Mouse (Mus musculus) intestine, postnatal 0 days (tissue): ENCODE data around the gene Cds1. TPM values are rescaled to one million over a fixed set of nuclear protein-coding genes. Genes with fewer than 3 reads are reported as not detected.

Experiments
- ATAC-seq: fragments of 200-750 bp; cut with Nextera tagmentation; 2 replicates; pipeline ENCODE4 v1.8.0; 2017; ENCODE audit warnings: mild to moderate bottlenecking, moderate TSS enrichment, moderate library complexity
- H3K27ac ChIP-seq: fragments of 300-500 bp; sonication (generic); 2 replicates; pipeline ENCODE4 v1.5.1; 2014; ENCODE audit warnings: mild to moderate bottlenecking, low read depth, low read length, moderate library complexity
- H3K27me3 ChIP-seq: fragments of 300-500 bp; sonication (generic); replicated peaks from 2 replicates; pipeline ENCODE4 v1.6.1; 2014; ENCODE audit warnings: low read length, mixed read lengths; ENCODE audit not compliant: control insufficient read depth, insufficient read depth
- H3K36me3 ChIP-seq: fragments of 300-500 bp; sonication (generic); 2 replicates; pipeline ENCODE4 v1.6.1; 2014; ENCODE audit warnings: mild to moderate bottlenecking, moderate library complexity; ENCODE audit not compliant: control insufficient read depth, insufficient read depth
- H3K4me1 ChIP-seq: fragments of 300-500 bp; sonication (generic); replicated peaks from 2 replicates; pipeline ENCODE4 v1.6.1; 2014; ENCODE audit warnings: antibody characterized with exemption, low read length, mixed read lengths; ENCODE audit not compliant: control insufficient read depth, insufficient read depth
- H3K4me2 ChIP-seq: fragments of 300-500 bp; sonication (generic); replicated peaks from 2 replicates; pipeline ENCODE4 v1.6.1; 2014; ENCODE audit warnings: low read depth, mild to moderate bottlenecking, moderate library complexity
- H3K4me3 ChIP-seq: fragments of 300-500 bp; sonication (generic); 2 replicates; pipeline ENCODE4 v1.5.1; 2014; ENCODE audit warnings: low read depth, low read length
- H3K9ac ChIP-seq: fragments of 300-500 bp; sonication (generic); 2 replicates; pipeline ENCODE4 v1.6.1; 2014; ENCODE audit warnings: mild to moderate bottlenecking, low read depth, low read length
- H3K9me3 ChIP-seq: fragments of 300-500 bp; sonication (generic); 2 replicates; pipeline ENCODE4 v1.6.1; 2016; ENCODE audit warnings: mixed run types; ENCODE audit not compliant: control insufficient read depth
- CTCF ChIP-seq: sonication (generic); IDR thresholded peaks from 2 replicates; pipeline ENCODE4 v1.5.1; 2016; ENCODE audit warnings: low read depth, mild to moderate bottlenecking, control low read depth, antibody characterized with exemption, moderate library complexity
- WGBS: fragments of 180-500 bp; shearing (Covaris S2); extraction: QIAGEN DNeasy Blood & Tissue Kit; methylation state at CpG from one replicate; pipeline ENCODE4 v1.1.7; 2014; 5-methylcytosine and 5-hydroxymethylcytosine counted together
- polyA plus RNA-seq: library from polyadenylated mRNA; unstranded; fragments of >200 nt; fragmentation: Nextera tagmentation; extraction: Ambion mirVana; gene quantifications from 2 replicates; pipeline ENCODE4 v1.2.1, GENCODE M21; 2015

Gene Cds1
- polyA plus RNA-seq, 1 experiment from 2014 or later = 32.2 TPM

- no peak for TF ChIP-seq CTCF
- Histone ChIP-seq H3K4me2 (no peak overlapping the region), H3K9ac (no peak overlapping the region), H3K4me1 (no peaks in the 10 kb centered on the region), H3K9me3 (no peaks in the 10 kb centered on the region), H3K27ac (no peak overlapping the region), H3K4me3 (no peak overlapping the region), H3K36me3 (no peaks in the 10 kb centered on the region), H3K27me3 (no peaks in the 10 kb centered on the region)
- ATAC-seq = no peak
These were observed 7.3 kb upstream of the Cds1 start for GRCm38 (mm10) chr5:101757669-101758068.

- TF ChIP-seq CTCF = no peak
- WGBS = 65% methylated on average over 4 of the region's 4 CpGs
- Histone ChIP-seq H3K27me3 (no peaks in the 10 kb centered on the region), H3K4me3 (no peak overlapping the region), H3K9ac (no peak overlapping the region), H3K9me3 (no peaks in the 10 kb centered on the region), H3K4me2 (no peak overlapping the region), H3K36me3 (no peaks in the 10 kb centered on the region), H3K4me1 (no peaks in the 10 kb centered on the region), H3K27ac (no peak overlapping the region)
- no peak for ATAC-seq
These were observed 3.2 kb upstream of the Cds1 start for GRCm38 (mm10) chr5:101761685-101762084.

DNA sequence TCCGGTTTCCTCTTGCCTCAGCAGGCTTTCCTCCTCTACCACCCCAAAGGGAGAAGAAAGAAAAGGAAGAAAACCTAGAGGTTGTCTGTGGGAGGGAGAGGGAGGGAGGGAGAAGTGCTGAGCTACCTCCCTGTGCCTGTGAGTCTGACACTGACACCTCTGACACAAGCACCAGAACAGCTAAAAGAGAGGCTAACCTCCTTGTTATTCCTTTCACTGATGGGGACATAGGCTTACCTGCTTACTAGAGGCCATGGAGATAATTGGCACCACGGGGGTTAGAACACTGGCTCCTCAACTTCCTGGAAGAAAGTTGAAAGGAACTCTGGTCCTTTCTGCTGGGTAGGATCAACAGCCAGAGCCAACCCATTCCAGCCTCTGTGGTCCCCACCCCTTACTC is 1.4 kb upstream of the Cds1 start:
- whole genome bisulfite sequencing = 15% methylated on average over 2 of the region's 2 CpGs
- H3K9me3 ChIP-seq = no peaks in the 10 kb centered on the region
- H3K27ac ChIP-seq = no peak overlapping the region
- no peak overlapping the region for H3K4me2 ChIP-seq
- no peak for ATAC-seq
- H3K36me3 ChIP-seq = no peaks in the 10 kb centered on the region
- H3K27me3 ChIP-seq = no peaks in the 10 kb centered on the region
- no peak for TF ChIP-seq CTCF
- H3K9ac ChIP-seq = no peak overlapping the region
- no peak overlapping the region for H3K4me3 ChIP-seq
- no peaks in the 10 kb centered on the region; the same call in 1 of the 2 replicates for H3K4me1 ChIP-seq

- no peaks in the 10 kb centered on the region for H3K36me3 ChIP-seq
- H3K4me1 ChIP-seq = peaks cover 2% of the 10 kb centered on the region; the same call in 1 of the 2 replicates
- H3K9ac ChIP-seq = peak overlapping the region; percentile 79
- WGBS = 1% methylated on average over 42 of the region's 45 CpGs
- no peaks in the 10 kb centered on the region for H3K9me3 ChIP-seq
- peak overlapping the region; percentile 86 for H3K4me3 ChIP-seq
- H3K27me3 ChIP-seq = no peaks in the 10 kb centered on the region
- H3K27ac ChIP-seq = peak overlapping the region; percentile 88
- ATAC-seq = peak; percentile 31
- no peak for TF ChIP-seq CTCF
- peak overlapping the region; percentile 99 for H3K4me2 ChIP-seq
These were observed 516 bp downstream of the Cds1 start for GRCm38 (mm10) chr5:101765390-101765901.

GRCm38 (mm10) chr5:101766248-101766647 is 1.3 kb downstream of the Cds1 start:
- WGBS = 13% methylated on average over 6 of the region's 6 CpGs

GRCm38 (mm10) chr5:101767086-101767485 is 2.2 kb downstream of the Cds1 start:
- ATAC-seq = no peak
- H3K4me1 ChIP-seq = peaks cover 2% of the 10 kb centered on the region; the same call in 1 of the 2 replicates
- 0 out of 2 replicates have a peak overlapping the region, but pooled peaks have one; percentile 88 for H3K27ac ChIP-seq
- H3K4me2 ChIP-seq = peak overlapping the region; percentile 99
- no peaks in the 10 kb centered on the region for H3K36me3 ChIP-seq
- WGBS = 34% methylated on average over 5 of the region's 5 CpGs
- H3K4me3 ChIP-seq = peak overlapping the region; percentile 86
- TF ChIP-seq CTCF = no peak
- H3K9ac ChIP-seq = no peak overlapping the region
- no peaks in the 10 kb centered on the region for H3K9me3 ChIP-seq
- H3K27me3 ChIP-seq = no peaks in the 10 kb centered on the region

More at GRCm38 (mm10) chr5:101766248-101766647, 1.3 kb downstream of the Cds1 start:
- H3K27me3 ChIP-seq = no peaks in the 10 kb centered on the region
- no peaks in the 10 kb centered on the region for H3K9me3 ChIP-seq
- H3K4me3 ChIP-seq = peak overlapping the region; percentile 86
- no peak for TF ChIP-seq CTCF
- H3K9ac ChIP-seq = no peak overlapping the region
- peak overlapping the region; percentile 88; the same call in 1 of the 2 replicates for H3K27ac ChIP-seq
- no peak for ATAC-seq
- peaks cover 2% of the 10 kb centered on the region; the same call in 1 of the 2 replicates for H3K4me1 ChIP-seq
- H3K36me3 ChIP-seq = no peaks in the 10 kb centered on the region
- H3K4me2 ChIP-seq = peak overlapping the region; percentile 99
